Mouse (Mus musculus) frontal cortex, postnatal 14 days (tissue): Measurements from ENCODE around the gene Slc25a30.
"Not testable (repeated sequence)": the region's sequence is repeated elsewhere in the genome, so short reads cannot be mapped to it uniquely, and the experiment has no call there.

Experiments
- DNase-seq, 2 experiments: peaks; one replicate each; pipeline ENCODE4 v3.0.0; 2022; ENCODE audit warnings: low spot score in 2 of 2

Slc25a30 gene

DNA sequence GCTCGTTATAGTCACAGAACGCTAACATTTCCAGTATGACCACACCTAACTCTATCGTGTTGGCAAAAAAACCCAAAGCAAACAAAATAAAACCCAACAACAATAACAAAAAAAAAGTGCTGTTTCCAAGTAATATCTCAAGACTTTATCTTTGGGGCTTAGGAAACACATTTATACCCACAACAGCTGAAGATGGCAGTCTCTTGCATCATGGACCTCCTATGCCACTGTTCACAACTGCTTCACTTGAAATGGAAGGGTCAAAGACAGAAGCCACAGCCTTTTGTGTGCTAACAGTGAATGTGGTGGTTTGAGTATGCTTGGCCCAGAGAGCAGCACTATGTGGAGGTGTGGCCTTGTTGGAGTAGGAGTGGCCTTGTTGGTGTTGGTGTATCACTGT is 4.5 kb upstream of the Slc25a30 start:
- DNase-seq: no peak

DNA sequence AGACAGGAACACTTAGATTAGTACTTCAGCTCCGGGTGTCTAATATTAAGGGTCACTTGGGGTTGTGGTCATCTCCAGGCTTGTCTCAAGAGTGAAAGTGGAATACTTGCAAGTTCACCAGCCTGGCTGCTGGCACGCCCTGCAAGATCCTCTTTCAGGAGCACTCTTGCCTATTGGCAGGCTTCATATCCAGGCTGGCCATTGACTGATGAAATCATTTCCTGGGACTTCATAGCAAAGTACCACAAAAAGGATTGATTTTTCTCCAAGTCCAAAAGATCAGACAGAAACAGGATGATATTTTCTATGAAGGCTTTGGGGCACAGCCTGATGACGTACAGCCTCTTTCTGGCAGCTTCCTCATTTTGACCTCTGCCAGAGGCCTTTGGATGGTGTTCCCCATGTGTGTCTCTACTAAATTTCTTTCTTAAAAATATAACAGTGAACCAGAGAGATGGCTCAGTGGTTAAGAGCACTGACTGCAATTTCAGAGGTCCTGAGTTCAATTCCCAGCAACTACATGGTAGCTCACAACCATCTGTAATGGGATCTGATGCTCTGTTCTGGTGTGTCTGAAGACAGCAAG is 3.7 kb upstream of the Slc25a30 start:
- DNase-seq: no peak

DNA sequence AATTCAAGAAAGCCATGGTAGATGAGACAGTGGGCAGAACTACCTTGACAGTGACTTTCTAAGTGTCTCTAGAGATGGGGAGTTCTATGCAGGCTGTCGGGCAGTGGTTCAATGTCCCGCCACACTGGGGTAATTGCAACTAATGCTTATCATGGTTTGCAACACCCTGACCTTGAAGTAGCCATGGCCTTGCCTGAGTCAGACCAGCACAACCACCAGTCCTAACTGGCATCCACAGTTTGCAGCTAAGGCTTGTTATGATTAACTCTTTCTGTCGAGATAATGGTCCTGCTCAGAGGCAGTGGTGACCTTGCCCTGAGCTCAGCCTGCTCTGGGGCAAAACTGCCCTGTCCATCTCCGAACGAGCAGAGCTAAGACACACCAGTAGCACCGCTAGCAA is 2.5 kb upstream of the Slc25a30 start:
- no peak for DNase-seq

DNA sequence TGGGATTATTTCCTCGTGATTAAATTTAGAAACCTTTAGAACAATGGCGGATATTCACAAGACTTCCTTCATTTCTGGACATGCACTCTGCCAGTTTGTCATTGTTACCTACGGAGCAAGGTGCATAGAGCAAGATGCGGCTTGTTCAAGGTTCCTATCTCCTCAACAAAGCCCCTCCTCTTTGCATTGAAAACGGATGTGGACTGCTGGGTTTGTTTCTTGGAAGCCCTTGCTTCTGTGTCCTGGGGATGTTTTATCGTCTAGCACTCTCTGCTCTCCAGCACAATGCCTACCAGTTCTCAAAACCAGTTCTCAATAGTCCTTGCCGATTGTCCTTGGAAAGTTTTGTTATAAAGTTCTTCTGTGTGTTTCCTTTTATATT is 948 bp upstream of the Slc25a30 start:
- DNase-seq: no peak

DNA sequence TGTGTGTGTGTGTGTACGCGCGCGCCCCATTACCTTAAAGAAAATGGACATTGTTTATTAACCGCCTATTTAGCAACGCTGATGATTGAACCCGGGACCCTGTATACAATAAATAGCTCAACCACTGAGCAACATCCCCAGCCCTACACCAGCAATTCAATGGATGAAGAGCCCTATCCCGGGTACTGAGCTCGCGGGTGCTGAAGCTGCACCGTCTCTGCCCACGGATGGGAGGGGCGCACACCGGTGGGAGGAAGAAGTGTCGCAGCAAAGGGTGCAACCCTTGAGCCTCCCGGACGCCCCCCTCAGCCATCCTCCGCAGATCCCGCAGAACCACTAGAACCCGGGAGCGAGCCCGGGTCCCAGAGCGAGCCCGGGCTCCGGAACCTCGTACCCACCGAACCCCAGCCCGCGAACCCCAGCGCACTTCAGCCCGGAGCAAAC is 391 bp downstream of the Slc25a30 start:
- DNase-seq: no peak

DNA sequence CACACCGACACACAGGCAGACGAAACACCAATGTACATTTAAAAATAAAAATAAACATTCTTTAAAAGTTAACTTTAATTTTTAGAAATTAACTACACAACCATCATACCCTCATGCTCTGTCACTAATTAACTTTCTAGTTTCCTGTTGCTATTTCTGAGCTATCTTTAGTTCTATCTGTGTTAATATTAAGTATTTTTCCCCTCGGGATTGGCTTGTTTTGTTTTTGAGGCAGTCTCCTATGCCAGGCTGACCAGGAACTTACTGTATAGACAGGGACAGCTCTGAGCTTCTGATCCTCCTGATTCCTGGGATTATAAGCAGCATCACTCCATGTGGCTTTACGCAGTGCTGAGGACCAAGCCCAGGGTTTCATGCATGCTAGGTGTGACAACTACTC is 6.9 kb downstream of the Slc25a30 start:
- no peak for DNase-seq

DNA sequence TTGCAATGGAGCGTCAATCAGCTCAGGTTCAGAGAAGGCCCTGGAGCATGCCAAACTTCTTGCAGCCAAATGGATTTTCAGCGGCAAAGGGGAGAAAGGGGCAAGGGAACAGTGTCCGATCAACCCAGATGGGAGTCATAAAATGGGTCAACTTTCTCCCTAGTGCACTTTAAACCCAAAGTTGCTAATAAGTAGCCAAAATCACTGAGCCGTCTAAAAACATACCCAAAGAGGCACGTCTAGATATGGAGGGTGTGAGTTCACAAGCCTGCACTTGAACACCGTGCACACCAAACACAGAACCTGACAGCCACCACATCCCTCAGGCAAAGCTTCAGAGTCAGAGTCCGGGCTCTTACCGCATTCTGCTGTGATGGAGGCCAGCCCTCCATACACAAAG is 10.2 kb downstream of the Slc25a30 start:
- DNase-seq: no peak

DNA sequence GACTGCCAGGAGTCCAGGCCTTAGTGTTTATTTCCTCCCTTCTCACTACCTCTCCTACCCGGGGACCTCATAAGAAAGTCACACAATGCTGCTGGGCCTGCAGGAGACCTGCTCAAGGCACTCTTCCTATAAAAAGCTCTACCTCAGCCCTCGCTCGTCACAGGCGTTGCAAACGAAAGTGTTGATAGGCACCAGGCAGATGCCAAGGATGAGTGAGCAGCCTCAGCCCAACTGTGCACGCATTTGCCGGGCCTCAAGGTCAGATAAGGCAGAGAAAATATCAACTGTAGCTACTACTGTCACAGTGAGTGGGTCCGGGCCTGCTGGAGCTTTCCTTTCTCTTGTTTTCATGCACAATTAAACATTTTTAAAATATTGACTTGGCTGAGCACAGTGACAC is 13.4 kb downstream of the Slc25a30 start:
- DNase-seq: no peak

DNA sequence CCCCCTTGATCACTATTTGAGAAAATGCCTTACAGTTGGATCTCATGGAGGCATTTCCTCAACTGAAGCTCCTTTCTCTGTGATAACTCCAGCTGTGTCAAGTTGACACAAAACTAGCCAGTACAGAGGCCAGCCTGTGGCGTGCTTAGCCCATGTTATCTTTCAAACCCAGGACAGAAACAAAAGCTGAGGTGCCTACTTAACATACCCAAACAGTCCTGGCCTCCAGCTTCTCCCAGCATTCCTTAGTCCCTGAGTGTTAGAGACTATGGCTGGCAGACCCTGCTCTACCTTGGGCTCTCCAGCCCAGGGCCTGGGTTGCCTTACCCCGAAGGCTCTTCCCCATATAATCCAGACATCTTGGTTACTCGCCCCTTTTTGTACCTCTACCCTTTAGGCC is 14.4 kb downstream of the Slc25a30 start:
- not testable (repeated sequence) for DNase-seq

DNA sequence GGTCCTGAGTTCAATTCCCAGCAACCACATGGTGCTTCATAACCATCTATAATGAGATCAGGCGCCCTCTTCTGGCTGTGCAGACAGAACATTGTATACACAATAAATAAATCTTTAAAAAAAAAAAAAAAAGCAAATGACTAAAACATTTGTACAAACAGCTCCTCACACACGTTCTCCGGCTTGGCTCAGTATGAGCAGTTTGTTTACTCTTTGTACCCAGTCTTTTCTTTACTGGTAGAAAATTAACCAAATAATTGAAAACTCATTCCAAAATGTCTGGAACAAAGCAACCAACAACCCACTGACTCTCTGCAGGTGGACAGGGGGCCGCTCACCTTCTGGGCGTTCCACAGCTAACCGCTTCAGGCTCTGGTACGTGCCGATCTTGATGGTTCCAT is 15.7 kb downstream of the Slc25a30 start:
- DNase-seq: no peak

DNA sequence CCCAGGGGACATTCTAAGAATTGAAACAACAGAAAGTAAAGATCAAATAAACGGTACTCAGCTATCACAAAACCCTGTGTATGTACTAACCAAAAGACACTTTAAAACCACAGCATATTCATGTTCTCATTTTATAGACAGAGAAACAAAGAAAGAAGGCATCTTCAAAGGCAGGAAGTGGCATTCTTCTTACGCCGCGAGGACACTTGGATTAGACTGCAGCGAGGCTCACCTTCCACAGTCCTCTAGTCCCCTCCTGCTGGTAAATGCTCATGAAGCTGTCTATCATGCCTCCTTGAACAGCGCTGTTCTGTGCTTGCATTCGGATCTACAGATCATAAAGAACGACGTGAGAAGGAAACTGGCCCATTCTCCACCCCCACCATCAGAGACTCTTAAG is 17.5 kb downstream of the Slc25a30 start:
- DNase-seq: no peak

DNA sequence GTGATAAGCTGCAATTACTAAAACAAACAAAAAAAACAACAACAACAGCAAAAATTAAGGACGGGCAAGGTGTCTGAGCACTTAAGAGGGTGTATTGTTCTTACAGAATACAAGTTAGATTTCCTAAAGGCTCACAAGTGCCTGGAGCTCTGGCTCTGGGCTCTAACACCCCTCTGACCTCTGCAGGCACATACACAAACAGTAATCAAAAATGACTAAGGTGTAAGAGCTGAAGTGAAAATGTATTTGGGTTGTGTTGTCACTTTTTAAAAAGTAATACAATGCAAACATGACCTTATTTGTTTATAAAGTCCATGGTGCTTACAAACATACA is 18.6 kb downstream of the Slc25a30 start:
- no peak for DNase-seq

DNA sequence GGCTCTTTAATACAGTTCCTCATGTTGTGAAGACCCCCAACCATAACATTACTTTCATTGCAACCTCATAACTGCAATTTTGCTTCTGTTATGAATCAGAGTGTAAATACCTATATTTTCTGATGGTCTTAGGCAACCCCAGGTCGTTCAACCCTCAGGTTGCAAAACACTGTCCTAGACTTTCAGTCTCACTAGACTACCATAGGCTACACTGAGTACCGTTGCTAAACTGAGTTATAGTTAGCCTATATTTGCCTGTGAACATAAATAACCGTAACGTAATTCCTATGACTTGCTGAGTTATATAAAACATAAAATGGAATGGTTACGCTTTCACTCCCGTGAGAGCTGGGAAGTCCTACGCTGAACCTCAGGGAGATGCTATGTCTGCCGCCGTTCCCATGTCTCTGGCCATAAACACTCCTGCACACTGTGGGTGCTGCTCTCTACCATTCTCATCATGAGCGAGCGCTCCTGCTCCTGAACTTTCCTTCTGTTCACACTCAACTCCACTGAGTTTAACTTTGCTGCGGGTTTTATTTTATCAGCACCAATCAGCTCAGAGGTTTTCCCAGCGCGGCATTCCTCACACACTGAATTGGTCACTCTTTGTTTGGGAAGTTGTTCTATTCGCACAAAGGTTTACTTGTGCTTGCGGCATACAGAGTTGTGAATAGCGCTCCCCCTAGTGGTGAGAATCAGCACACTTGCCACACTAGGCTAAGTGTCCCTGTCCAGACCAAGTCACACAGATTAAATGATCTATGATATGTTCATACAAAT is 19.2 kb downstream of the Slc25a30 start:
- peak; percentile 27 to 64 for DNase-seq

DNA sequence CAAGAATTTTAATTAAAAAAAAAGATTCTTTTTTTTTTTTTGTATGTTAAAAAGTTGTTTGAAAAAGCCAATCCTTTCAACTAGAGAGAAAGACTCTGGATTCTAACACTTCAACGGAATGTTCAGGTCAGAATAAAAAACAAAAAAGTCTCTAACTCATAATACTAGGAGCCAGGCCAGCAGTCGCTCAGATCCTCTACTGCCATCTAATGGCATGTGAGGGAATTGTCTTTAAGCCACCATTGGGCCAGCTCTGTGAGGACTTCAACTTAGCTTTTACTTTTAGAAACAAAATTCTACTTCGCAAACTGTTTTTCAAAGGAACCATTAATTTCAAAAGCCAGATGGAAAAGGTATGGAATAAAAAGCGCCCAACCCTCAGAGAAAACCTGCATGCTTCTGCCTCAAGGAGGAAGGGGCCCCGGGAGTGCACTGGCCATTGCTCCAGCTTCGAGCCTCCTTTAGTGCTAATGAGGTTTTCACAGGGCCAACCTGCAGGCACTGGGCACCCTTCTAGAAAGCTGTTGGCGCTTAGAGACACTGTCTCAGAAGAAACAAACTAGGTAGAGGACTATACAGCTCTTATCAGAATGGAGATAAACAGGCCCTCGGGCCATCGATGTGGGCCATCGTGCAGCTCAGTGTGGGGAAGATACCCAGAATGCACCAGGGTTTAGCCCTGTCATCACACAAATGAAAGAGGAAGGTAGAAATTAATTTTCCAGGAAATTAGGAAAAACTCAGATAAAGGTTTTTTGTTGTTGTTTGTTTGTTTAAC is 25.6 kb downstream of the Slc25a30 start:
- no peak for DNase-seq

DNA sequence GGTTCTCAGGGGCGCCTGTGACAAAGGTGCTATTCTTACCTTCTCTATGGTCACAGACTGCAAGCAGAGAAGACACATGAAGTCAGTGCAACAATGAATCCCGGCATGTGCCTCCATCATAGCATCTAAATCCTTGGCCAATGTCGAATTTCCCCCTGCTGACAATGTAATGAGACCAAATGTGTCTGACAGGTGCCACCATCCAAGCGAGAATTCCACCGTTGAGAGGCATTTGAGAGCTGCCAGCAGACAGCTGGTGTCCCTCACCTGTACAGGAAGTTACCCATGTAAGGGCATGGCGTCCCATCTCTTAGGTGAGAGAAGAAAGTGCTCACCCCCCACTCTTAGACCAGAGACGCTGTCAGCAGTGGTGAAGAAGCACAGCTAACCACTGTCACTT is 28.4 kb downstream of the Slc25a30 start:
- no peak for DNase-seq

DNA sequence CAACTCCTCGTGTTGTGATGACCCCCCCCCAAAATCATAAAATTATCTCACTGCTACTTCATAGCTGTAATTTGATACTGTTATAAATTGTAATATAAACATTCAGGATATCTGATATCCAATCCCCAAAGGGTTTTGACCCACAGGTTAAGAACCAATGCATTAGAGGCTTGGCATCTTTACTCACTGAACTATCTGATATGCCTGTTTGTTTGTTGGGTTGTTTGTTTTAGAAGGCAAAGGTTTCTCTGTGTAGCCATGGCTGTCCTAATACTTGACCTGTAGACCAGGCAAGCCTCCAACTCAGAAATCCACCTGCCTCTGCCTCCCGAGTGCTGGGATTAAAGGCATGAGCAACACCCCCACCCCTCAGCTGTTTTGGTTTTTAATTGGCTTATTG is 29.0 kb downstream of the Slc25a30 start:
- no peak for DNase-seq

DNA sequence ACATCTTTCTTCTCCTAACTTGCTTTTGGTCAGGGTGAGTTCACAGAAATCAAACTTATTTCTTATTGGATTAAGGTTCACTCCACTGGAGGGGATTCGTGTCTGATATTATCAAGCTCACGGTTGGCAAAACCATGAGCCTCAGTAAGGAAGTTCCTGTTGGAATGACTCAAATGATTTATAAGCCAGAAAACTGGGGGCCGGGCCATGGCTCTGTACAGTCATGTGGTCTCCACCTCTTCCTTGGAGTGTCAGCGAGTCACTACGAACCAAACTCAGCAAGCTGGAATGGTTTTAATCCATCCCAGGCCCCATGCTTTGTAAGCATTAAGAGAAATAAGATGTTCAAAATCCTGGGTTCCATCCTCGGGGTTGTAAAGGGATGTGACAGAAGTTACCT is 29.9 kb downstream of the Slc25a30 start:
- DNase-seq: no peak

DNA sequence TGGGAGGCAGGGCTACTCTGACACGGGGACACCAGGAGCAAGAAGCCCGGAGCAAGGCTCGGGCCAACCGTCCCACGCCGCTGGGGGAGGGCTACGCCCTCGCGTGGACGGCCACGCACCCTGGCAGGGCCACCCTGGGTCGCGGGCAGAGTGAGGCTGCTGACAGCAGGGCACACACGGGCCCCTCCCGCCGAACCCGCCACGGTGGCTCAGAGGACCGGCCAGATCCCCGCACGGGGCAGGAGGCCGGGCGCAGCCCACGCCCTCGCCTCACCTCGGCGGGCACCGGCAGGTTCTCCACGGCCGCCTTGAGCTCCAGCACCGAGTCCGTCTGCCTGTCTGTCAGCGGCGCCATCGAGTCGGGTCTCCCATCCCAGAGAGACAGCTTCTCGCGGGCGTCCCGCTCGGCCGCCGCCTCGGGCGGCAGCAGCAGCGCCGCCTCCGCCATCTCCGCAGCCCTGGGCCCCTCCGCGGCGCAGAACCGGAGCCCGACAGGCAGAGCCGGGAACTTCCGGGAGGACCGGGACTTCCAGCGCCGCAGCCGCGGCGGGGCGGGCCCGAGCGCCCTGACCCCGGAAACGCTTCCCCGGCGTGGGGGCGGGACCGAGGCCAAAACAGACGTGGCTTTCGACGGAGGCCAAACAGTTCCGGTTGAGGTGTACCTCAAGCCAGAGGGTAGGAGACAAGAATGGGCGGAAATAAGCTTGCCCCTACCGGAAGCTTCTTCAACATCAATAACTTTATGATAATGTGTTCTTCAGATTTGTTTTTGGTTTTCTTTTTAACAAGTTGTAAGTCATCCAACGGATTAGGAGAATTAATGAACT is 32.6 kb downstream of the Slc25a30 start, which contains the start of gene Cog3:
Gene Cog3 (minus strand): TSS at position 527 of the 827 bp plus-strand sequence.
- peak; percentile 92 to 97 for DNase-seq

DNA sequence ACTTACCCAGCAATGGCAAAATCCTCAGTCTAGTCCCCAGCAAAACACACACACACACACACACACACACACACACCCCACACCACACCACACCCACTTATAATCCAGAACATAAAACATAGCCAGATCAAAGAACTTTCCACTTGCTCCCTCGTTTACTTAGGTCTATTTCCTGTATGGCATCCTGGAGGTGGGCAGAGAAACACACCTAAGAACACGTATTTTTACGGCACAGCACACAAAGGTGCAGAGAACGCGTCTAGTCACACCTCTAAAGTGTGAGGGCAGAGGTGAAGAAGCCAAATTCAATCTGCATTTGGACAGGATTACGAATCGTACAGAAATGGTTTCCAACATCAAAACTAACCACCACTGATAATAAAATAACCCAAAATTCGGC is 33.6 kb downstream of the Slc25a30 start:
- DNase-seq: no peak

DNA sequence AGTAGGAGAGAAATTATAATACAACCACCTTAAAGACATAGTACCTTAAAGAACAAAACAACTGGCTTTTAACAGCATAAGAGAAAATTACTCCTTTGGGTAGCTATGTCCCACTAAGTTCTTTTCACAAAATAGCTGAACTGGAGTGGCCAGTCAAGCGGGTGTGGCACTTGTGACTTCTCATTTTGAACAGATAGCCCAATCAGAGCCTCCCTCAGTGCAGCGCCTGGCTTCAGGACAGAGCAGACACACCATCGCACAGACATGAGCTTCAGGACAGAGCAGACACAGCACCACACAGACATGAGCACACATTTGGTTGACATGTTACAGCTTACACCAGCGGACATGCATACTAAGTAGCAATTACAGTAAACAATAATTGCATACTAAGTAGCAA is 35.8 kb downstream of the Slc25a30 start:
- no peak for DNase-seq

DNA sequence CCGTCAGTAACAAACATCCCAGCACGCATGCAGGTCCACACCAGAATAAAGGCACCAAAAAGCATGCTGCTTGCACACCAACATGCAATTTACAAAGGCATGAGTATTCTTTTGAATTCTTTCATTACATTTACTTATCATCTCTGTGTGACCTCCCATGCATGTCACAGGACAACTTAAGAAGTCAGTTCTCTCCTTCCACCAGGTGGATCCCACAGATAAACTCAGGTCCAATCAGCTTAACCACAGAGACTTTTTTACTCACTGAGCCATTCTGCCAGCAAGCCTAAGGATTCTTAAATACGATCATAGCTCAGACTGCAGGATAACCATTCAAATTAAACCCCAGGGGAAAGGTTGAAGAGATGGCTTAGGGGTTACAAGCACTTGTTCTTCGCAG is 37.7 kb downstream of the Slc25a30 start:
- DNase-seq: no peak

DNA sequence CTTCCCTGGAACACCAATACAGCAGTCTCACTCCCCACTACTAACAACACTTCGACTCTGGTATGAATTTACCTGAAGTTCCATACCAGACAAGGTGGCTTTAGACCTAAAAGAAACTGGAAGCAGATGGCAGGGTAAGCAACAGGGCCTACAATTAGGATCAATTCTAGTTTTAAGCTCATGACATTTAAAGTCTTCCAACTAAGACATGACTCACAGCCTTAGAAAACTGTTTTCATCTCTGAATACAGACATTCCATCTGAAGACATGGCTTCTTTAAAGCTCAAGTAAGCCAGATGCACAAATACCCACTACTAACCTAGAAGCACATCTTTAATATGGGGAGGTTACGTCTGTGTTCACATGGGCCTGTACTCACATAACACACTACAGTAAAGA is 38.9 kb downstream of the Slc25a30 start:
- DNase-seq: no peak
